Mouse (Mus musculus) testis, adult 2 months (tissue): Measurements from ENCODE around the gene Gm17581. TPM values are rescaled to one million over a fixed set of nuclear protein-coding genes. Genes with fewer than 3 reads are reported as not detected.

Experiments used
- H3K27ac ChIP-seq: fragments of 200-500 bp; 2 replicates; pipeline ENCODE4 v1.5.1; 2012; ENCODE audit warnings: low read depth, low read length; ENCODE audit not compliant: control insufficient read depth, insufficient read depth
- H3K27me3 ChIP-seq: fragments of 200-500 bp; 2 replicates; pipeline ENCODE4 v1.6.1; 2012; ENCODE audit warnings: mild to moderate bottlenecking, low read length, moderate library complexity; ENCODE audit not compliant: control insufficient read depth, insufficient read depth
- H3K36me3 ChIP-seq: fragments of 200-500 bp; 2 replicates; pipeline ENCODE4 v1.6.1; 2012; ENCODE audit warnings: mild to moderate bottlenecking, low read length; ENCODE audit not compliant: control insufficient read depth, insufficient read depth
- H3K4me1 ChIP-seq: fragments of 200-500 bp; 2 replicates; pipeline ENCODE4 v1.6.1; 2012; ENCODE audit warnings: low read length; ENCODE audit not compliant: control insufficient read depth, insufficient read depth
- H3K4me3 ChIP-seq: fragments of 200-500 bp; 2 replicates; pipeline ENCODE4 v1.5.1; 2012; ENCODE audit warnings: low read depth, mild to moderate bottlenecking, low read length, moderate library complexity, mixed read lengths; ENCODE audit not compliant: control insufficient read depth
- CTCF ChIP-seq: fragments of 200-500 bp; IDR thresholded peaks from 2 replicates; pipeline ENCODE4 v1.5.1; 2012; ENCODE audit warnings: low read depth, mild to moderate bottlenecking, inconsistent platforms, low read length, moderate library complexity; ENCODE audit not compliant: control insufficient read depth, insufficient read depth, insufficient replicate concordance
- POLR2A ChIP-seq: fragments of 200-500 bp; IDR thresholded peaks from 2 replicates; pipeline ENCODE4 v1.6.1; 2012; ENCODE audit warnings: low read depth, mild to moderate bottlenecking, inconsistent platforms, low read length, moderate library complexity; ENCODE audit not compliant: control insufficient read depth
- polyA plus RNA-seq: library from polyadenylated mRNA; depleted of rRNA; stranded (reverse); fragments of >200 nt; gene quantifications from 2 replicates; pipeline ENCODE4 v1.2.3, GENCODE M21; 2012

The Gm17581 gene
- polyA plus RNA-seq, 1 experiment, result not detected

GRCm38 (mm10) chr2:155696091-155696558 lies 39.5 kb downstream of the Gm17581 start:
- H3K4me3 ChIP-seq, result no peak overlapping the region
- H3K4me1 ChIP-seq, result no peaks in the 10 kb centered on the region
- no peaks in the 10 kb centered on the region for H3K36me3 ChIP-seq
- no peaks in the 10 kb centered on the region for H3K27me3 ChIP-seq
- TF ChIP-seq POLR2A, result no peak
- peak; percentile 94 for TF ChIP-seq CTCF
- no peak overlapping the region for H3K27ac ChIP-seq

- Histone ChIP-seq H3K4me3 (no peak overlapping the region), H3K27me3 (no peaks in the 10 kb centered on the region), H3K4me1 (no peaks in the 10 kb centered on the region), H3K36me3 (no peaks in the 10 kb centered on the region), H3K27ac (no peak overlapping the region)
- no peak for TF ChIP-seq CTCF
Measured at GRCm38 (mm10) chr2:155695316-155695715, 40.4 kb downstream of the Gm17581 start.

GRCm38 (mm10) chr2:155694564-155694963 lies 41.1 kb downstream of the Gm17581 start:
- TF ChIP-seq CTCF, result no peak
- no peak for TF ChIP-seq POLR2A
- Histone ChIP-seq H3K27ac (no peak overlapping the region), H3K36me3 (no peaks in the 10 kb centered on the region), H3K4me3 (no peak overlapping the region), H3K27me3 (no peaks in the 10 kb centered on the region), H3K4me1 (peaks cover 2% of the 10 kb centered on the region)

- H3K27ac ChIP-seq, result no peak overlapping the region
Measured at GRCm38 (mm10) chr2:155693136-155693535, 42.5 kb downstream of the Gm17581 start.

GRCm38 (mm10) chr2:155691723-155692493 lies 43.8 kb downstream of the Gm17581 start, which contains the start of gene Trpc4ap:
Gene Trpc4ap, minus strand, starts transcription at chr2:155692384.
- TF ChIP-seq POLR2A (peak; percentile 93), CTCF (peak; percentile 98)
- no peaks in the 10 kb centered on the region for H3K27me3 ChIP-seq
- peaks cover 2% of the 10 kb centered on the region for H3K4me1 ChIP-seq
- H3K4me3 ChIP-seq, result peak within 1 kb of the TSS; percentile 96
- H3K27ac ChIP-seq, result peak within 1 kb of the TSS; percentile 89
- H3K36me3 ChIP-seq, result no peaks in the 10 kb centered on the region

More at GRCm38 (mm10) chr2:155693136-155693535, 42.5 kb downstream of the Gm17581 start:
- Histone ChIP-seq H3K4me1 (peaks cover 2% of the 10 kb centered on the region), H3K4me3 (no peak overlapping the region), H3K27me3 (no peaks in the 10 kb centered on the region), H3K36me3 (no peaks in the 10 kb centered on the region)
- TF ChIP-seq POLR2A, result no peak
- no peak for TF ChIP-seq CTCF

GRCm38 (mm10) chr2:155691336-155691722 lies 44.3 kb downstream of the Gm17581 start:
- Histone ChIP-seq H3K4me1 (peaks cover 2% of the 10 kb centered on the region), H3K27me3 (no peaks in the 10 kb centered on the region), H3K27ac (peak overlapping the region; percentile 89), H3K4me3 (peak overlapping the region; percentile 96), H3K36me3 (no peaks in the 10 kb centered on the region)
- TF ChIP-seq CTCF, result no peak
- no peak for TF ChIP-seq POLR2A

- peaks cover 2% of the 10 kb centered on the region for H3K4me1 ChIP-seq
- no peak overlapping the region for H3K27ac ChIP-seq
- TF ChIP-seq CTCF (no peak), POLR2A (no peak)
- no peak overlapping the region for H3K4me3 ChIP-seq
- H3K27me3 ChIP-seq, result no peaks in the 10 kb centered on the region
- H3K36me3 ChIP-seq, result no peaks in the 10 kb centered on the region
Measured at GRCm38 (mm10) chr2:155689211-155689610, 46.5 kb downstream of the Gm17581 start.
